Mouse (Mus musculus) E14TG2a.4 (cell line): ENCODE measurements at regions not wholly inside any gene's neighbourhood (a gene's known extent, or its start where the extent isn't known, plus 50 kb on each side); places are given as distances from the start of the nearest gene placed in this dataset.

ENCODE experiments used
- CTCF ChIP-seq: conservative IDR thresholded peaks from 2 replicates; pipeline ENCODE4 v1.5.1; 2014; ENCODE audit warnings: low read length
- NANOG ChIP-seq: IDR thresholded peaks from 2 replicates; pipeline ENCODE4 v1.6.1; 2014; ENCODE audit warnings: borderline replicate concordance, low read length, mixed read lengths

DNA sequence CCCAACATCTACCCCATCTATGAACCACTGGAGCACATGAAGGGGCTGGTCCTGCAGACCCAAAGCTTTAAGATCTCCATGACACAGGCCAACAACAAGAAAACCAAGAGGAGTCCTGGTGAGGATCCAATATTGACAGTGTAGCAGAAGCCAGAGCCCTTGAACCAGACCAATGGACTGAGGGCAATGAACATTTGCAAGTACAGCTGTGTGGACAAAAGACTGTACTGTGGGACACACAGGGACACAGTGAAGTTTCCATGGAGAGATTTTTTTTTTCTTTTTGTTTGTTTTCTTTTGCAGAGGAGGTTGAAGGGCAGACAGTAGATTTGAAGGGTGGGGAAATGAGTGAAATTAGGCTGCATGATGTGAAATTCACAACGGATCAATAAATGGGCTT, 126.5 kb upstream of the Cenpw start:
- TF ChIP-seq NANOG (no peak), CTCF (no peak)
